Mouse (Mus musculus) lung, postnatal 0 days (tissue): Measurements from ENCODE around the gene Dgkz.
A peak's percentile ranks its signal among the peaks of the same experiment; 100 is the strongest.

Source experiments
- CTCF ChIP-seq: IDR thresholded peaks from 2 replicates; pipeline ENCODE4 v1.5.1; 2016; ENCODE audit warnings: antibody characterized with exemption, mild to moderate bottlenecking
- EP300 ChIP-seq: IDR thresholded peaks from 2 replicates; pipeline ENCODE4 v1.6.1; 2016; ENCODE audit warnings: antibody characterized with exemption, mild to moderate bottlenecking, control low read depth

DNA sequence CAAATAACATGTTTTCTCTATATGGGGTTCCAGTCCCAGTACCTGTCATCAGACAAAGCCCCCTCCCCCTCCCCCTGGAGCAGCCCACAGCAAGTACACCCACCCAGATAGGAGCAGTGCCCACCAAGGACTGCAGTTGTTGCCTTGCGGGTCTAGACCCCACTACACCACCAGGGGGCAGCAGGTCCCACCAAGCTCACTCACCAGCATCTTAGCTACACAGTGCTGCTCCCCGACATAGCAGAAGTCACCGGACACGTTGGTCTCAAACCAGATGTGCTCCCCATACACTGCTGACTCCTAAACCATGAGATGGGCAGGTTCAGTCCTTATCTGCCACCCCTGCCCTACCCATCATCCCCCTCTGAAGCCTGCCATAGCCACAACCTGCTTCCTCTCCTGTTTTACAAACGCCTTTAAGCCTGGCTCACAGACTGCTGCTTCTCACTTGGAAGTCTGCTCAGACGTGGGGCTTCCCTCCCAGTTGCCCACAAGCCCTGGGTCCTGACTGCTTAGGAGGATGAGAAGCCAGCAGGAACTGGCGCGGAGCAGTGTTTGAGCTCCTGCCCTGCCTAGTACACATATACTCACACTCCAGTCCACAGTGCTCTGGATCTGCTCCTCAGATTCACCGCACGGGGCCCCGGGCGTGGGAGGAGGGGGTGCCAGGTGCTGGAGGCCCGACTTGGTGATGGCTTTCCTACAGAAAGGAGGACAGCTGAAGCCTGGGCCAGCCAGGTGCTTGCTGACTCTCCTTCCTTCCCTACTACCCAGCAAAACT, 31.3 kb downstream of the Dgkz start:
- peak; percentile 98 for TF ChIP-seq CTCF
- no peak for TF ChIP-seq EP300
